Mouse (Mus musculus) CH12F3 (cell line): Measurements from ENCODE around the gene Ankrd66.

ENCODE experiments used
- in situ Hi-C: fragments of 300-500 bp; cut with MboI; formaldehyde crosslinking; loops from 2 replicates; pipeline ENCODE4 v1.14.3; 2020; ENCODE audit warnings: low sequenced_read_pairs

Ankrd66 gene

GRCm38 (mm10) chr17:43543539-43543938 lies at the start of gene Ankrd66:
TSS of gene Ankrd66 (minus strand) at chr17:43543639.
- in situ Hi-C loops = no loop called here

GRCm38 (mm10) chr17:43592296-43593291 lies 49.2 kb upstream of the Ankrd66 start:
- in situ Hi-C loops = no loop called here

- in situ Hi-C loops = no loop called here
These were observed 47.1 kb upstream of the Ankrd66 start for GRCm38 (mm10) chr17:43590531-43590930.

- in situ Hi-C loops = no loop called here
These were observed 46.3 kb upstream of the Ankrd66 start for GRCm38 (mm10) chr17:43589750-43590149.

- in situ Hi-C loops = no loop called here
These were observed 43.8 kb upstream of the Ankrd66 start for GRCm38 (mm10) chr17:43587278-43587677.

- in situ Hi-C loops = no loop called here
These were observed 41.3 kb upstream of the Ankrd66 start for GRCm38 (mm10) chr17:43584771-43585170.

GRCm38 (mm10) chr17:43581012-43581467 lies 37.6 kb upstream of the Ankrd66 start:
- in situ Hi-C loops = no loop called here

GRCm38 (mm10) chr17:43580456-43580855 lies 37.0 kb upstream of the Ankrd66 start:
- in situ Hi-C loops = no loop called here

- in situ Hi-C loops = no loop called here
These were observed 30.2 kb upstream of the Ankrd66 start for GRCm38 (mm10) chr17:43573624-43574073.

GRCm38 (mm10) chr17:43569287-43569686 lies 25.8 kb upstream of the Ankrd66 start:
- in situ Hi-C loops = no loop called here

- in situ Hi-C loops = no loop called here
These were observed 24.8 kb upstream of the Ankrd66 start, which contains the start of gene Pla2g7 for GRCm38 (mm10) chr17:43567992-43568888. TSS of gene Pla2g7 (plus strand) at chr17:43568098.

- in situ Hi-C loops = no loop called here
These were observed 24.2 kb upstream of the Ankrd66 start for GRCm38 (mm10) chr17:43567593-43567991.

- in situ Hi-C loops = no loop called here
These were observed 20.0 kb upstream of the Ankrd66 start for GRCm38 (mm10) chr17:43563192-43563987.

- in situ Hi-C loops = no loop called here
These were observed 15.2 kb upstream of the Ankrd66 start for GRCm38 (mm10) chr17:43558678-43559077.

GRCm38 (mm10) chr17:43557541-43558090 lies 14.2 kb upstream of the Ankrd66 start:
- in situ Hi-C loops = no loop called here

GRCm38 (mm10) chr17:43557104-43557503 lies 13.7 kb upstream of the Ankrd66 start:
- in situ Hi-C loops = no loop called here

- in situ Hi-C loops = no loop called here
These were observed 11.3 kb upstream of the Ankrd66 start for GRCm38 (mm10) chr17:43554516-43555403.

GRCm38 (mm10) chr17:43551122-43551630 lies 7.7 kb upstream of the Ankrd66 start:
- in situ Hi-C loops = no loop called here

GRCm38 (mm10) chr17:43544040-43544439 lies 601 bp upstream of the Ankrd66 start:
- in situ Hi-C loops = no loop called here
